Mouse (Mus musculus) right cerebral cortex, adult 2 months (tissue): Measurements from ENCODE around the gene Pstpip1.
A peak's percentile ranks its signal among the peaks of the same experiment; 100 is the strongest.

ENCODE experiments used
- DNase-seq, 2 experiments: peaks; one replicate each; pipeline ENCODE4 v3.0.0; 2021 to 2022; ENCODE audit warnings: low spot score in 2 of 2

Pstpip1 gene

GRCm38 (mm10) chr9:56089778-56090520, at the start of gene Pstpip1:
TSS of gene Pstpip1 (plus strand) at chr9:56089962.
- DNase-seq, result peak; percentile 46 to 51

- peak; percentile 95 to 97 for DNase-seq
Measured at GRCm38 (mm10) chr9:56041372-56042180, 48.2 kb upstream of the Pstpip1 start, which contains the start of gene Rcn2. TSS of gene Rcn2 (plus strand) at chr9:56041845.

- no peak for DNase-seq
Measured at GRCm38 (mm10) chr9:56042181-56042621, 47.6 kb upstream of the Pstpip1 start.

GRCm38 (mm10) chr9:56053796-56054195, 36.0 kb upstream of the Pstpip1 start:
- no peak for DNase-seq

- no peak for DNase-seq
Measured at GRCm38 (mm10) chr9:56056147-56056546, 33.6 kb upstream of the Pstpip1 start.

GRCm38 (mm10) chr9:56062336-56062735, 27.4 kb upstream of the Pstpip1 start:
- no peak for DNase-seq

GRCm38 (mm10) chr9:56065011-56065410, 24.8 kb upstream of the Pstpip1 start:
- DNase-seq, result no peak

- no peak for DNase-seq
Measured at GRCm38 (mm10) chr9:56067964-56068363, 21.8 kb upstream of the Pstpip1 start.

GRCm38 (mm10) chr9:56068630-56069029, 21.1 kb upstream of the Pstpip1 start:
- no peak for DNase-seq

GRCm38 (mm10) chr9:56072861-56073260, 16.9 kb upstream of the Pstpip1 start:
- no peak for DNase-seq

GRCm38 (mm10) chr9:56074863-56075262, 14.9 kb upstream of the Pstpip1 start:
- DNase-seq, result no peak

- DNase-seq, result peak; percentile 43 to 68
Measured at GRCm38 (mm10) chr9:56075264-56075663, 14.5 kb upstream of the Pstpip1 start.

- no peak for DNase-seq
Measured at GRCm38 (mm10) chr9:56075901-56076620, 13.7 kb upstream of the Pstpip1 start.

GRCm38 (mm10) chr9:56079587-56079986, 10.2 kb upstream of the Pstpip1 start:
- no peak for DNase-seq

GRCm38 (mm10) chr9:56086524-56086923, 3.2 kb upstream of the Pstpip1 start:
- no peak for DNase-seq

GRCm38 (mm10) chr9:56090546-56091225, 924 bp downstream of the Pstpip1 start:
- DNase-seq, result no peak

GRCm38 (mm10) chr9:56092102-56092501, 2.3 kb downstream of the Pstpip1 start:
- DNase-seq, result no peak

- DNase-seq, result no peak
Measured at GRCm38 (mm10) chr9:56097584-56098298, 8.0 kb downstream of the Pstpip1 start.

- DNase-seq, result no peak
Measured at GRCm38 (mm10) chr9:56100041-56100522, 10.3 kb downstream of the Pstpip1 start.

- DNase-seq, result no peak
Measured at GRCm38 (mm10) chr9:56101022-56101421, 11.3 kb downstream of the Pstpip1 start.

- no peak for DNase-seq
Measured at GRCm38 (mm10) chr9:56104921-56105320, 15.2 kb downstream of the Pstpip1 start.
